Mouse (Mus musculus) myocyte (in vitro differentiated cells): ENCODE results near the gene Khdc3.

ENCODE experiments used
- CEBPB ChIP-seq: IDR thresholded peaks from 2 replicates; pipeline ENCODE4 v1.6.1; 2011; ENCODE audit warnings: mild to moderate bottlenecking, moderate library complexity; ENCODE audit not compliant: poor library complexity, insufficient read depth, severe bottlenecking
- E2F4 ChIP-seq: IDR thresholded peaks from one replicate; pipeline ENCODE4 v1.6.1; 2011; ENCODE audit warnings: mild to moderate bottlenecking, control low read depth, moderate library complexity; ENCODE audit not compliant: insufficient read depth
- MAX ChIP-seq: IDR thresholded peaks from one replicate; pipeline ENCODE4 v1.6.1; 2011; ENCODE audit warnings: low read depth, mild to moderate bottlenecking, control low read depth
- MYOD1 ChIP-seq, 3 experiments: IDR thresholded peaks; one replicate each; pipeline ENCODE4 v1.6.1; 2011; ENCODE audit warnings: control low read depth in 2 of 3, low read depth in 2 of 3, mild to moderate bottlenecking in 2 of 3, moderate library complexity in 1 of 3; ENCODE audit not compliant: insufficient read length in 2 of 3, control insufficient read depth in 1 of 3
- MYOG ChIP-seq, 3 experiments: IDR thresholded peaks; one replicate each; pipeline ENCODE4 v1.6.1; 2011; ENCODE audit warnings: control low read depth in 2 of 3, low read depth in 2 of 3, mild to moderate bottlenecking in 2 of 3; ENCODE audit not compliant: insufficient read length in 2 of 3, control insufficient read depth in 1 of 3, insufficient read depth in 1 of 3
- POLR2A ChIP-seq: IDR thresholded peaks from one replicate; pipeline ENCODE4 v1.6.1; 2011; ENCODE audit warnings: low read depth, mild to moderate bottlenecking, control low read depth, moderate library complexity; ENCODE audit not compliant: insufficient read length
- POLR2AphosphoS2 ChIP-seq: IDR thresholded peaks from one replicate; pipeline ENCODE4 v1.6.1; 2011; ENCODE audit warnings: low read depth, control low read depth; ENCODE audit not compliant: insufficient read length
- REST ChIP-seq: IDR thresholded peaks from one replicate; pipeline ENCODE4 v1.6.1; 2011; ENCODE audit warnings: mild to moderate bottlenecking, control low read depth, moderate library complexity; ENCODE audit not compliant: insufficient read depth, insufficient read length
- TCF12 ChIP-seq: IDR thresholded peaks from one replicate; pipeline ENCODE4 v1.6.1; 2011; ENCODE audit warnings: mild to moderate bottlenecking, control low read depth; ENCODE audit not compliant: poor library complexity, insufficient read depth, severe bottlenecking
- TCF3 ChIP-seq: IDR thresholded peaks from one replicate; pipeline ENCODE4 v1.6.1; 2011; ENCODE audit warnings: low read depth, control low read depth; ENCODE audit not compliant: insufficient read length
- USF1 ChIP-seq: IDR thresholded peaks from one replicate; pipeline ENCODE4 v1.6.1; 2011; ENCODE audit warnings: low read depth, mild to moderate bottlenecking, control low read depth, moderate library complexity

GRCm38 (mm10) chr9:73085845-73086244, 15.8 kb upstream of the Khdc3 start:
- TF ChIP-seq POLR2A (no peak), E2F4 (no peak), REST (no peak), MYOD1 (IDR thresholded peaks at IDR 0.05; ENCODE audit: control insufficient read depth in 1 of 3, insufficient read length in 2 of 3, low read depth in 2 of 3) (no peak), POLR2AphosphoS2 (no peak), CEBPB (no peak), MAX (no peak), MYOG (IDR thresholded peaks at IDR 0.05; ENCODE audit: control insufficient read depth in 1 of 3, insufficient read depth in 1 of 3, insufficient read length in 2 of 3, low read depth in 2 of 3) (no peak), TCF12 (no peak), USF1 (no peak), TCF3 (no peak)
